Mouse (Mus musculus): ENCODE data around the gene 3110040N11Rik.
"Not testable (repeated sequence)": the region's sequence is repeated elsewhere in the genome, so short reads cannot be mapped to it uniquely, and the experiment has no call there.

3110040N11Rik gene

DNA sequence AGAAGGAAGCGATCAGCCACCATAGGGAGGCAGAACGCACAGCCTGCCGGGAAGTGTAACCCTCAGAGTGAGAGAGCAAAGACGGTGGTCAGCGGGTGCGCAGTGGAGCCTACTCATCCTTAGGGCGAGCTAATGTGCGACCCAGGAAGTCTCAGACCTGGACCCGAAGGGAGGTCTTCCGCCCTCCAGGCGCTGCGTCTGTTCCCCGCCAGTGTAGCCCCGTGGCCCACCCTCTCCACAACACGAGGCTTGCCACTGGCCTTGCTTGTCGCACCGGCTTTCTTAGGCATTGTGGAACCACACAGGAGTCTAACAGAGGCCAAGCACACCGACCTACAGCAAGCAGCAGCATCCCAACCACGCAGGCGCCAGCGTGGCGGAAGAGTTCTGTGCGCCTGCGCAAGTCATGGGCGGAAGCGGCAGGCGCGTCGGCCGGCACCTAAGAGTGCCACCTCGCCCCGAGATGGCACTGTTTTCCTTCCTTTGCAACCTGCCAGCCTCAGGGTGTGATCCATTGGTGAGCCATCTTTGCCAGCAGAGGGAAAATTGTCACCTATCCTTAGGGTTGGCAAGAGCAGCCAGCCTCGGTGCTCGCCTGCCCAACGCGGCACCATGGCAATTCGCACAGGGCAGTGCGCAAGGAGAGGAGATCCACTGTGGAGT lies at the start of gene 3110040N11Rik:
Gene 3110040N11Rik, minus strand, starts transcription at position 384 of the 663 bp plus-strand sequence.
- DNase-seq (ENCODE audit: low read depth): peak; percentile 96

DNA sequence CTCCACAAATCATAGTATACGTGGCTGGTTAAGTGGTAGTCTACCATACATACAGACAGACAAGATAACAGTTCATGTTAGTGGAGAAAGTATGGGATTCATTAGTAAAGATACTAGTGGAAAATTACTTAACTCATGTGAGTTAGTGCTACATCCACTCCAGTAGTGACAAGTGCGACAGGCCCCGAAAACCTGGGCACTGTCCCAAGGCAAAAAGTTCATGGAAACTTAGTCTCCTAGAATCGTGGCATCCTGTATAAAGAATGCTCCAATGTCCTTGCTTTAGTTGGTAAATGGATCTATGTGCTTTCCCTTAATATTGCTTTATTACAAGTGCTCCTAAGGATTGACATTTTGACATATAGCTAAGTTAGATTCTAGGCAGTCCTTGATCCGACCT lies 48.5 kb upstream of the 3110040N11Rik start:
- not testable (repeated sequence) for DNase-seq (ENCODE audit: low read depth)

DNA sequence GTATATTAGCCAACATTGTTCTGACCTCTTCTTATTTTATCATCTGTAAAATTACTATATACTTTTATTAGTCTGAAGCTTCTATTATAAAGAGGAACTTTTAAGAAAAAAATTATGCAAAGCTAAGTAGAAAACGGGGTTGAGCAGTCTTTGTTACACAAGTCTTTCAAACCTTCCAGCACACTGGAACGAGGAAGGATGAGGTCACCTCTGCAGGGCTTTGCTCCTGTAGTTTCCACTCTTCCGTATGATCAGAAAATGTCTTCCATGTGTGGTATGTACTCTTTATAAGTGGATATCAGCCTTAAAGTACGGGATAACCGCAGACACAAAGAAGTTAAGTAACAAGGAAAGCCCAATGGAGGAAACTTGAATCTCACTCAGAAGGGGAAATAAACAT lies 46.2 kb upstream of the 3110040N11Rik start:
- DNase-seq (ENCODE audit: low read depth): no peak

DNA sequence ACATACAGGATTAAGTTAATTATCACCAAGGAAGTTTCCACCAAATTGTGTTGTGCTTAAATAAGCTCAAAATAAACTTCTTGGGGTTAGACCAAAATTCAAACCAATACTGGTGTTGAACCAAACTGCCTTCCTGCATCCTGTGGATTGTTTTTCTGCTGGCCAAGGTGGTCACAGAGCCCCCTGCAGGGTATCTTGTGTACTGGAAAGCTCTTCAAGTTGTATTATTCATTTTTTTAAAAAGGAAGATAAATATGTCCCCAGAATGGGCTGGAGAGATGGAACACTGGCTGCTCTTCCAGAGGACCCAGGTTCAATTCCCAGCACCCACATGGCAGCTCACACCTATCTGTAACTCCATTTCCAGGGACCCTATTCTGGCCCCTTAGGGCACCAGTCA lies 45.6 kb upstream of the 3110040N11Rik start:
- DNase-seq (ENCODE audit: low read depth): peak; percentile 18

DNA sequence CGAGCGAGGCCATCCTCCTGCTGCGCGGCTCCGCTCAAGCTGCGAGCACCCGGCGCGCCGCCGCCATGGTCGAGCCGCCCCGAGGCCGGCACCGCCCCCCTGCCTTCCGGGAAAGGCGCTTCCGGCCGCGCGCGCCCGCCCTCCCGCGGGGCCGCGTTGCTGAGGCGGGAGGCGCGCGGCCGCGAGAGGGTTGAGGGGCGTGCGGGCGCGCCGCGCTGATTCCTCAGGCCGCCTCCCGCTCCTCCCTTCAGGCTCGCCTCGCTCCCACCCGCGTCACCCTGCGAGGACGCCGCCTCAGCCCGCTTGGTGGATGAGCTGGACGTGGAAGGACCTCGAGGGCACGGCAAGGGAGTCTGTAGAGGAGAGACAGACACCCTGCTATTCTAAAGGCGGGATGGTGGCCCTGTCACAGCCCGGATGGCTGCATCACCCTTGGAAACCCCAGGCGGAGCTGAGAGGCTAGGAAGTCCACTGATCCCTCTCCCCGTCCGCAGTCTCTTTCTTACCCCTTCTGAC lies 40.2 kb upstream of the 3110040N11Rik start, which contains the start of gene Btbd1:
Gene Btbd1, minus strand, starts transcription at position 53 of the 516 bp plus-strand sequence.
- peak; percentile 96 for DNase-seq (ENCODE audit: low read depth)

DNA sequence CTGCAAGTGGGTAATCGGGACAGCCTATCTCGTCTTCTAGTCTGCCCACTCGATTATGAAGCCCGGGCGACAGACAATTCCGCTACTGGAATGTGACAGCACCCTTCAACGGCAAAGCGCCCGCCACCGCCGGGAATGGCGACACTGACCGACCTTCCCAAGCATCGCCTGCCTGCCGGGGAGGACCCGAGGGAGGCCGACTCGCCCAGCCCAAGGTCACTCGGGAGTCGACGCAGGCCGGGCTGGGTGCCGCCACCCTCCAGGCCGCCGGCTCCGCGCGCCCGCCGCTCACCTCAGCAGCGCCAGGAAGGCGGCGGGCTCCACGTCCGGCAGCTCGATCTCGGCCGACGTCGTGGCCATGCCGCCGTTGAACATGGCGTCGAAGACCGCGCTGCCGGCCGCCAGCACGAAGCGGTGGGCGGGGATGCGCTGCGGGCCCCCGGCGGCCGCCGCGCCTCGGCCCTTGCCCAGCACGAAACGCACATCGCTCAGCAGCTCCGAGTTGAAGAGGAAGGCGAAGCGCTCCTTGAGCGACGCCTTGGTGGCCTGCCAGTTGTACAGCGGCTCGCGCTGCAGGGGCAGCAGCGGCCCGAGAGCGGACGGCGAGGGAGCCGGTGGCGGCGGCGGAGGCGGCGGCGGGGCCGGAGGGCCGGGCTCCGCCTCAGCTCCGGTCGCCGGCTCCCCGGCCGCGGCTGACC lies 39.6 kb upstream of the 3110040N11Rik start:
- DNase-seq (ENCODE audit: low read depth): no peak

DNA sequence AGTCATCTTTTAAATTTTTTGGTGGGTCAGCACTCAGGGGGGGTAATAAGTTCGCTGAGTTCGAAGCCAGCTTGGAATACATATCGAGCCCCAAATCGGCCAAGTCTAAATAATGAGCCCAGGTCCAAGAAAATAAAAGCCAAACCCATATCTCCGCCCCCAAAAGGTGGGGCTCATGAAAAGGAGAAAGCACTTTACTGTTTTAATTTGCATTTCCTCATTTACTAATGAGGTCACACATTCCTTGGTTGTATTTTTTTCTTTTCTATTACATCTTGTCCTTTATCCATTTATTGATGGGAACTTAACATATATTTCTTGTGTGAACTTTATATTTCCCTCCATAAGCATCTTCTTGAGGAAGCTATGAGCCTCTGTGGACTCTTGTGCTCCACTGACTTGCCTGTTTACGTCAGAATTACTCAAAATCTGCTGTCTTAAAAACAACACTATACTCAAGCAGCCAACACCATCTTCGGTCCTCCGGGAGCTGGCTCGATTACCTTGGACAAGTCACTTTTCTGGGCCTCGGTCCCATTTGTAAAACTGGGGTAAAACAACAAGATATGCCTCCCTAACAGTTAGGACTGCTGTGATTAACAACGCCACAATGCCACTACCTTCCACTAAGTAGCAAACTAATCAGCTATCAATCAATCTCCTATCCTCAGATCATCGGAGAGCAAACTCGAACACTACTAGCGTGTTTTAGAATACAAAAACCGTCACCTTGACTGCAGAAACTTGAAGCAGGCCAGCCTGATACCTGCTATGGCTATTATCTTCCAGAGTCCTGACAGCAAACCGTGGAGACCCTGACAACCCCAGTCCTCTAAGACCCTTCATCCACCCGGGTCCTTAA lies 38.8 kb upstream of the 3110040N11Rik start:
- peak; percentile 46 for DNase-seq (ENCODE audit: low read depth)

DNA sequence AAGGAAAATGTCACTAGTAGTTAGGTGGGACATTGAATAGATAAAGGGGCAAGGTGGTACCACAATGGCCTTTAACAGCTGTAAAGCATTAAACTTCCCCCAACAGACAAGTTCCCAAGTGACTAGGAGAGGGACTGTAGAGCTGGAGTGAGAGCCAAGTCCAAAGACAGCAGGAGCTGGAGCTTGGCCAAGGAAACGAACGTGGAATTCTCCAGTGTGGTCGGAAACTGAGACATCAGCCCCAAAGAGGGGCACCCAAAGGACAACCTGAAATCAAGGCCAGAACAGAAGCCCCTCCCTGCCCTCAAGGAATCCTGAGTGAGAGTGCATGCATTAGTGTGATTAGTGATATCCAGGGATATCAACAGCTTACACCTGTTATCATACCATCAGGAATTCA lies 36.1 kb upstream of the 3110040N11Rik start:
- peak; percentile 51 for DNase-seq (ENCODE audit: low read depth)

DNA sequence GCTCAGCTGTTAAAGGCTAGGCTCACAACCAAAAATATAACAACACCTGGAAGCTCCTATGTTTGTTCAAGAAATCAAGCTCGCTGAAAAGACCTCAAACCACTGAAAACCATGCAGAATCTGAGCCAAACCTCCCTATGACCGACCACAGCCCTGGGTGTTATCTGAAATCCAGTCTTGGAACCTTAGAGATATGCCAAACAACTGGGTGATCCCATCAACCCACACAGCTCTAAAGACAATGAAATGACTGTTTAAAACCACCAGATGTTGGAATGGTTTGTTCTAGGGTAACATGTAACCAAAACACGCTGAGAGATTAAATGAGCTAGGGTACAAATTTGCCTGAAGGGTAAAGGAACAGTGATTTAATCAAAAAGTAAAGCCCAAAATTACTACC lies 35.6 kb upstream of the 3110040N11Rik start:
- DNase-seq (ENCODE audit: low read depth): peak; percentile 19

DNA sequence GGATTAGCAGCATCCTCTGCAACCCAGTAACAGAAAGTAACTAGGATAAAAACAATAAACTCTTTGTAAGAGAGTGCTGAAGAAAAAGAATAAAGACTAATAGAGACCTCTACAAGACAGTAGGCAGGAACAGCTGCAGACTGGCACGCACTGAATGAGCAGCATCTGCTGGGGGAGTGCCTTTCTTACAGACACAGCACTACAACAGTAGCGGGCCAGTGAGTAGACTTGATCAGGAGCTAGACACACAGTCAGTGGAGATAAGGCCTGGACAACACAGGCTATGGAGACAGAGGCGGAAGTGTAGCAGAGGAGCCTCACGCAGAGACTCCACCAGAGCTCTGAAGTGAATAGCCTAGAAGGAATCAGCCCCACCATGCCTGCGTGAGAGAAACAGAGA lies 16.8 kb upstream of the 3110040N11Rik start:
- no peak for DNase-seq (ENCODE audit: low read depth)

DNA sequence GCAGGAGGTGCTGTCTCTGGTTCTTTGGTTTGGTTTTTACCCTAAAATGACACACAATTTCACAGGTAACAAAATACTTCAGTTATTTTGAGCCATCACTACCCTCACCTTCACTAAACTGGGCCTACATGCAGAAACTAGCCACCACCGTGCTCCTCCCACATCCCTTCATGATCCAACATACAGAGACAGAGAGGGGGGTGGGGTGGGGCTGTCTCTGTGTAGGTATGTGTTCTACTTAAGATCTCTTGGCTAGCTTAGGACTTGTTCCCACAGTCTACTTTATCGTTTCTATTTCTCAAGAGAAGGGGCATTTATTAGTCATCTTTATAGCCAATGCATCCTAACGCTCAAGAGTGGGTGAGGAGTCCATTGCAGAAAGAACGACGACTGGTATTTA lies 742 bp downstream of the 3110040N11Rik start:
- DNase-seq (ENCODE audit: low read depth): peak; percentile 71

DNA sequence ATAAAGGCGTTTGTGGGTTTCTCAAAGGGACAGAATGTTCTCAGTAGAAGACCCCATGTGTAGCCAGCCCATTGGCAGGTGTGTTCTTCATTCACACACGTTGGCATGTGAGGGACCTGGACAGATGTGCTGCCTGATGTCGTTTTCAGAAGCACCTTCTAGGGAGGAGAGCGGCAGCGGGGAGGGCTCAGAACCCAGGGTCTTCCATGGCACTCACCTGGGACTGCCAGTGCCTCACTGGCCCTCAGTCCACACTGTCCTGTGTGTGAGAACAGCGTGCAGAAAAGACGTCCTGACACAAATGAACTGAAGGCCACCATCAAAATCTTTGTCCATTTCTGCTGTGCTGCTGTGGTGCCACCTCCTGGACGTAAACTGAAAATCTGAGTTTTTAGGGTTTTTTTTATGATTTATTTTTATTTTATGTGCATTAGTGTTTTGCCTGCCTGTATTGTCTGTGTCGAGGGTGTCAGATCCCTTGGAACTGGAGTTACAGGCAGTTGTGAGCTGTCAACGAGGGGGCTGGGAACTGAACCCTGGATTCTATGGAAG lies 11.5 kb downstream of the 3110040N11Rik start:
- peak; percentile 60 for DNase-seq (ENCODE audit: low read depth)

DNA sequence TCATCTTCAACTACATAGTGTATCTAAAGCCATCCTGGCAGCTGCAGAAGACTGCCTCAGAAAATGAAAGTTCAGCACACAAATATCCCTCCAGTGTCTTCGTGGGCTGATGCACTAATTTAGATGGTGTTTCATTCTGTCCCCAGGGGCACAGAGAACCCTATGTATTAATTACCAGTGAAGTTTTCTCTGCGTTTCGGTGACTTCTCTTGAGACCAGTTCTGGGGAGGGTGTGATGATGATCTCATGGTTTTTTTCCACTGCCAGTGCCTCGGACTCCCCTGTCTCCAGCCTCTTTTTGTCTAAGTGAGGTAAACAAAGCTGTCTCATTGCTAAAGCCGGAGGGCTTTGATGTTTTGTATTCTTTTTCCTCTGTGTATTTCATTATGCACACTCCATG lies 14.0 kb downstream of the 3110040N11Rik start:
- no peak for DNase-seq (ENCODE audit: low read depth)

DNA sequence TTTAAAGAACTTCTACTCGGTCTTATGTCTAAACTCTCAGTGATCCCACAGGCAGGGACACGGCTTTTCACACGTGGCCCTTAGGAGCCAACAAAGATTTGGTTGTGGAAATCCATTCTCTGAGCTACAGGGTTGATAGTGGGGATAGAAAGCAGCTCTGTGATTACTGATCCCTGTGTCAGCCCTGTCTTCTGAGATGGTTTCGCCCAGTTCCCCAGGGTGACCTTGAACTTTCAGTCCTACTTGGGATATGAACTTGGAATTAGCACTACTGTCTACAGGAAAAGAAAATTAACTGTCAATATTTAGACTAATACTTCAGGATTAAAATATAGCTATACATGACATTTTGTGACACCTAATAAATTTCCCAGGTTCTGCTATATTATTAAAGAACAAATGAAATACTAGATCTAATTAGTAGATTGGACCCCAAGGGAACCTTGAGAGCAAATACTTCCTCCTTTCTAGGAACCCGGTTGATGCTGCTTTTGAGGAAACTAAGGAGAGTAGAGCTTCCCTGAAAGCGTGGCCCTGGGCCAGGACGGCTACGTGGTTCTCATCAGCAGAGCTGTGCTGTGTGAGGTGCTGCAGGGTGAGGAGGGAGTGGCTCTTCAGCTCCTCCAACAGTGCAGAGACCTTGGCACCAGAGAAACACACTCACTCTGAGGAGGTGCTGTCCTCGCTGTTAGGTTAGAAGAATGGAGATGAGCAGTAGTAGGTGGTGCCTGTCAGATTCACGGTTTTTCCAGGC lies 16.3 kb downstream of the 3110040N11Rik start:
- no peak for DNase-seq (ENCODE audit: low read depth)

DNA sequence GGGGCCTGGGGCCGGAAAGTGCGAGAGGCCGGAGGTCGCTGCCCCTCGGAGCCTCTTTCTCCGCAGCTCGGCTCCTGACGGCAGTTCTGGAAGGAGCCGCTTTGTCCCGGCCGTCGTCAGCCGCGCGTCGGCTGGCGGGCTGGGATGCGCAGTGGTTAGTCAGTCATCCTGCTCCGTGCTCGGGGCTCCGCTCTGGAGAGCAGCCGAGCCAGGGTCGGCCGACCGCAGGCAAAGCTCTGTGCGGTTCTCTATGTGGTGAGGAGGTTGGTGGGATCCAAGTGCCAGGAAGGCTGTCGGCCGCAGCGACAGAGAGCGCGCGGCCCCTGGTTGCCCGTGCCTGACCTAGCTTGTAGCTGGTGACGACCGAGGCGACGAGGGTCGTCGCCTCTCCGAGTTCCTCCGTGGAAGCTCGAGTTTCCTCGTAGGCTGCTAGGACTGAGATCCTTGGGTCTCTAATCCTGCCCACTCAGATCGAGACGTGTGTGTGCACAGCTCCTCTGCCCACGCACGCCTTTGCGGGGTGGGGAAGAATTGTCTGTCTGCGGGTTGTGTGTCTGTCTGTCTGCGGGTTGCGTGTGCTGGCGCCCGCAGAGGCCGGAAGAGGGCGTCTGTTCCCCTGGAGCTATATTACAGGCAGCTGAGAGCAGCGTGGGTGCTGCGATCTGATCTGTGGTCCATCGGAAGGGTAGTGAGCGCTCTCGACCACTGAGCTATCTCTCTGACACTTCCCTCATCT lies 26.0 kb downstream of the 3110040N11Rik start:
- peak; percentile 64 for DNase-seq (ENCODE audit: low read depth)

DNA sequence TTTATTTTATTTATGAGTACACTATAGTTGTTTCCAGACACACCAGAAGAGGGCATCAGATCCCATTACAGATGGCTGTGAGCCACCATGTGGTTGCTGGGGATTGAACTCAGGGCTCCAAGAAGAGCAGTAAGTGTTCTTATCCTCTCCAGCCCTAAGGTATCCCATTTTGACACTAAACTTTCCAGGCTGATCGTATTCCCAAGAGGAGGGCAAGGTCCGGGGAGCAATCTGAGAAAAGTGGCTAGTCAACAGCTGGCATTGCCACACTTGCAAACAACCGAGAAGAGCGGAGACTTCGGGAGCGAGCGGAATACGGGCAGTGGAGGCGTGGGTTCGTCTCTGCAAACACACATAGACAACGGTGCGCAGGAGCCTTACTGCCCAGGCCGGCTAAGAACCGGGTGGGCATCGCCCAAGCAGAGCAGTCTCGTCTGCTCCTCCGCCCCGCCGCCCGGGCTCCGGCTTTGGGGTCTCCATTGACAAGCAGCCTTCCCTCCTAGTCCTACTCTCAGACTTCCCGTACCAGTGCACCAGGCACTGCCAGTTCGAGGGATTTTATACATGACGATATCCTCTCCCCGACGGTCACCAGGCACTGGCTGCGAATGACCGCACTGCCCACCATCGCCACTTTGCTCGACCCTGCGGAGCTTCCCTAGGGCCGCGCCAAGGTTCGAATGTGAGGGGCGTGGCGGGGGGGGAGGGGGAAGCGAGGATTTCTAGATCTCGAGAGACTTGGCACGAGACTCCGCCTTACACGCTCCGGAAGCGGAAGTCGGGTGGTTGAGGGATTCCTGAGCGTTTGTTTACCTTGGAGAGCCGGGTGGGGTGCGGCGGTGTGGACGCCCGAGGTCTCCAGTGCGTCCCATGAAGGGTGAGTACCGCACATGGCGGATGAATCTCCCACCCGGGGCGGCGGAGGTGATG lies 26.8 kb downstream of the 3110040N11Rik start, which contains the start of gene Ramac:
Gene Ramac, plus strand, starts transcription at position 746 of the 930 bp plus-strand sequence.
- peak; percentile 97 for DNase-seq (ENCODE audit: low read depth)

DNA sequence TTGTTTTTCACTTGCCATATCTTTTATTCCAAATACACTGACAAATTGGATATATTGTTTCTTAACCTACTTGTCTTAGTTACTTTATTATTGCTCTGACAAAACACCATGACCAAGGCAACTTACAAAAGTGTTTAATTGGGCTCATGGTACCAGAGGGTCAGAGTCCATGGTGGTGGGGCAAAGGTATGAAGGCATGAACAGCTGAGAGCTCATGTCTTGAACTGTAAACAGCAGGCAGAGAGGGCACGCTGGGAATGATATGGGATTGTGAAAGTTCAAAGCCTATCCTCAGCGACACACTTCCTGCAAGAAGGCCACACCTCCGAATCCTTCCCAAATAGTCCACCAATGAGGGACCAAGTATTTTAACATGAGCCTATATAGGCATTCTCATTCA lies 41.3 kb downstream of the 3110040N11Rik start:
- DNase-seq (ENCODE audit: low read depth): no peak

DNA sequence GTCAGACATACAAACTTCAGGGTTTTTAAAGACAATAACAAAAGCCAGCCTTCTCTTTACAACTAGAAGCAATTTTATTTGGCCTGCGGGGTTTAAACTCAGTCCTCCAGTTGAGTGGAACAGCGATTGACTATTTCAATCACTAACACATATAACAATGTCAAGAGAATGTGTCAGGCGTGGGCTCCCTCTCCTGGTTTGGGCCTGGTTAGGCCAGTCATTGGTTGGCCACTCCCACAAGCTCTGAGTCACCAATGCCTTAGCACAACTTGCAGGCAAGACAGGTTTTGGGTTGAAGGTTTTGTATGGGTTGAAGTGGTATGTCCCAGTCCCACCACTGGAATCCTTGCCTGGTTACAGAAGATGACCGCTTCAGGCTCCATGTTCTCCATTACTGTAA lies 45.1 kb downstream of the 3110040N11Rik start:
- peak; percentile 86 for DNase-seq (ENCODE audit: low read depth)

DNA sequence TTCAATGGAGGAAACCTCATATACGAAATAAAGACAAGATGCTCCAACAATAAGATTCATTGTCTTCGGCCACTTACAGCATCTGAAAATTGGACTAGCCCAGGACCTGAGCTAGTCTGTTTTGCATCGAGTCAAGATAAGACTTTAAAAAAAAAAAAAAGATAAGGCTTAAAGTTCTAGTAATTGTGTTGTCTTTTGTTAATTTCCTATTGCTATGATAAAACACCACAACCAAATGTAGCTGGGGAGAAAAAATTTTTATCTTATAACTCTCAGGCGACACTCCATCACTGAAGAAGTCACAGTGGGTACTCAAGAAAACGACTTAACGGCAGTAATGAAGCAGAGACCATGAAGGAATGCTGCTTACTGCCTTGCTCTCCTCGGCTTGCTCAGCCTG lies 49.3 kb downstream of the 3110040N11Rik start:
- DNase-seq (ENCODE audit: low read depth): no peak

All from NIH3T3 (cell line).